Comparison of ENCODE assay signal across 8 mouse cellular contexts in genomic region chr3:17870895-17871482, GRCm38 (mm10).
A peak's percentile ranks its signal among the peaks of the same experiment; 100 is the strongest.
DNase-seq lines count a peak whose midpoint lies in the region; ATAC-seq and TF ChIP-seq lines count a peak whose summit lies in the region.

No protein-coding gene starts in this region.

- H3K4me1 ChIP-seq in forebrain, embryonic 13.5 days, result no peaks in the 10 kb centered on the region
- no peaks in the 10 kb centered on the region for H3K4me1 ChIP-seq in midbrain, embryonic 11.5 days (ENCODE audit: control insufficient read depth, insufficient read depth, low read length)

- no peaks in the 10 kb centered on the region for H3K27me3 ChIP-seq in forebrain, embryonic 13.5 days
- no peaks in the 10 kb centered on the region for H3K27me3 ChIP-seq in midbrain, embryonic 11.5 days (ENCODE audit: control insufficient read depth, insufficient read depth, low read length)

- no peaks in the 10 kb centered on the region for H3K9me3 ChIP-seq in forebrain, embryonic 13.5 days (replicated peaks)
- no peaks in the 10 kb centered on the region for H3K9me3 ChIP-seq in midbrain, embryonic 11.5 days (ENCODE audit: control insufficient read depth, low read length)

- no peak overlapping the region for H3K27ac ChIP-seq in forebrain, embryonic 13.5 days
- H3K27ac ChIP-seq in midbrain, embryonic 11.5 days (ENCODE audit: low read depth, low read length), result no peak overlapping the region

- TF ChIP-seq POLR2A in brain, embryonic 14.5 days (IDR thresholded peaks at IDR 0.05; ENCODE audit: borderline replicate concordance, extremely low read depth, insufficient read depth, insufficient read length, poor library complexity, severe bottlenecking), result no peak

- DNase-seq in left cerebral cortex, postnatal 14 days (ENCODE audit: low spot score in 2 of 2), result peak; percentile 36 to 40
- no peak for DNase-seq in left cerebral cortex, adult 8-10 months (ENCODE audit: low spot score in 2 of 2)
- peak; percentile 80 for DNase-seq in brain, embryonic 14.5 days (ENCODE audit: low read depth)
- DNase-seq in midbrain, embryonic 11.5 days (ENCODE audit: low spot score, missing footprints), result no peak
- no peak for DNase-seq in adrenal gland, postnatal 25 days
- no peak for DNase-seq in adrenal gland, adult 8-10 months

- ATAC-seq in forebrain, embryonic 13.5 days, result peak; percentile 94
- ATAC-seq in midbrain, embryonic 11.5 days (ENCODE audit: low FRiP score), result peak; percentile 87
- no peak for ATAC-seq in megakaryocyte-erythroid progenitor cell, adult 5-6 weeks (replicated peaks; ENCODE audit: low FRiP score, low TSS enrichment, poor library complexity, severe bottlenecking)

- peak; percentile 79; the same call in 1 of the 2 replicates for TF ChIP-seq CTCF in brain, embryonic 14.5 days (IDR thresholded peaks at IDR 0.05; ENCODE audit: borderline replicate concordance, extremely low read depth, insufficient read depth, insufficient read length)

- WGBS in forebrain, embryonic 13.5 days, result 51% methylated on average over 4 of the region's 4 CpGs
- WGBS in midbrain, embryonic 11.5 days, result 53% methylated on average over 4 of the region's 4 CpGs

- no peaks in the 10 kb centered on the region for H3K36me3 ChIP-seq in forebrain, embryonic 13.5 days (ENCODE audit: poor library complexity, severe bottlenecking)
- no peaks in the 10 kb centered on the region for H3K36me3 ChIP-seq in midbrain, embryonic 11.5 days (ENCODE audit: control insufficient read depth, insufficient read depth, low read length)

- H3K9ac ChIP-seq in forebrain, embryonic 13.5 days, result no peak overlapping the region
- no peak overlapping the region for H3K9ac ChIP-seq in midbrain, embryonic 11.5 days (ENCODE audit: low read length)

- no peak overlapping the region for H3K4me3 ChIP-seq in forebrain, embryonic 13.5 days
- H3K4me3 ChIP-seq in midbrain, embryonic 11.5 days (ENCODE audit: low read depth, low read length), result no peak overlapping the region

- intact Hi-C loops in left cerebral cortex, postnatal 14 days (cut with DNase I), result loop anchor here (2.0 kb wide), 1 partner anchor 36 kb away; no protein-coding TSS in a partner anchor

- H3K4me2 ChIP-seq in forebrain, embryonic 13.5 days, result no peak overlapping the region
- no peak overlapping the region for H3K4me2 ChIP-seq in midbrain, embryonic 11.5 days

Comparison
In these comparisons a context has a peak if more than half of its experiments do, and no peak if none do; other contexts are left out.
1. DNase-seq: peak in left cerebral cortex, postnatal 14 days (2 of 2) and brain, embryonic 14.5 days (single experiment); none in left cerebral cortex, adult 8-10 months (0 of 2), midbrain, embryonic 11.5 days (single experiment), adrenal gland, postnatal 25 days (single experiment) and adrenal gland, adult 8-10 months (single experiment).